Mouse (Mus musculus): ENCODE data around the gene Zfp951.
"Not testable (repeated sequence)": the region's sequence is repeated elsewhere in the genome, so short reads cannot be mapped to it uniquely, and the experiment has no call there.

- not testable (repeated sequence) for TF ChIP-seq CTCF (conservative IDR thresholded peaks at IDR 0.05; ENCODE audit: insufficient read depth, insufficient read length, low read depth, low read length); POLR2A (IDR thresholded peaks at IDR 0.05; ENCODE audit: low read depth, low read length)
Measured at GRCm38 (mm10) chr5:104854546-104854945, 5.3 kb downstream of the Zfp951 start.
